Mouse (Mus musculus) midbrain, embryonic 16.5 days (tissue): Measurements from ENCODE around the gene Foxl1. TPM values are rescaled to one million over a fixed set of nuclear protein-coding genes. Genes with fewer than 3 reads are reported as not detected.

ENCODE experiments used
- ATAC-seq: fragments of 200-750 bp; cut with Nextera tagmentation; 2 replicates; pipeline ENCODE4 v1.8.0; 2017; ENCODE audit warnings: moderate TSS enrichment
- H3K27ac ChIP-seq: fragments of 300-500 bp; sonication (generic); 2 replicates; pipeline ENCODE4 v1.5.1; 2014; ENCODE audit warnings: mild to moderate bottlenecking, low read length, mixed read lengths
- H3K27me3 ChIP-seq: fragments of 300-500 bp; sonication (generic); 2 replicates; pipeline ENCODE4 v1.6.1; 2014; ENCODE audit warnings: low read depth, low read length, mixed read lengths; ENCODE audit not compliant: control insufficient read depth, insufficient read depth
- H3K36me3 ChIP-seq: fragments of 300-500 bp; sonication (generic); 2 replicates; pipeline ENCODE4 v1.6.1; 2014; ENCODE audit warnings: mild to moderate bottlenecking, low read length, moderate library complexity, mixed read lengths; ENCODE audit not compliant: control insufficient read depth, insufficient read depth
- H3K4me1 ChIP-seq: fragments of 300-500 bp; sonication (generic); 2 replicates; pipeline ENCODE4 v1.6.1; 2014; ENCODE audit warnings: mild to moderate bottlenecking, low read length, mixed read lengths; ENCODE audit not compliant: control insufficient read depth, insufficient read depth
- H3K4me2 ChIP-seq: fragments of 300-500 bp; sonication (generic); 2 replicates; pipeline ENCODE4 v1.6.1; 2014; ENCODE audit warnings: mild to moderate bottlenecking, low read length, mixed read lengths
- H3K4me3 ChIP-seq: fragments of 300-500 bp; sonication (generic); 2 replicates; pipeline ENCODE4 v1.5.1; 2014; ENCODE audit warnings: low read depth, mild to moderate bottlenecking, low read length, moderate library complexity, mixed read lengths
- H3K9ac ChIP-seq: fragments of 300-500 bp; sonication (generic); 2 replicates; pipeline ENCODE4 v1.6.1; 2014; ENCODE audit warnings: low read depth, low read length, mixed read lengths
- H3K9me3 ChIP-seq: fragments of 300-500 bp; sonication (generic); replicated peaks from 2 replicates; pipeline ENCODE4 v1.6.1; 2014; ENCODE audit warnings: mild to moderate bottlenecking, low read length, mixed read lengths; ENCODE audit not compliant: control insufficient read depth, poor library complexity, severe bottlenecking
- WGBS: fragments of 180-500 bp; shearing (Covaris S2); extraction: QIAGEN DNeasy Blood & Tissue Kit; methylation state at CpG from one replicate; pipeline ENCODE4 v1.1.7; 2014; 5-methylcytosine and 5-hydroxymethylcytosine counted together
- polyA plus RNA-seq: library from polyadenylated mRNA; unstranded; fragments of >200 nt; fragmentation: Nextera tagmentation; extraction: Ambion mirVana; gene quantifications from 2 replicates; pipeline ENCODE4 v1.2.1, GENCODE M21; 2015

Gene Foxl1
- polyA plus RNA-seq: 0.06 TPM in 1 of 2 replicates, not detected in the other

DNA sequence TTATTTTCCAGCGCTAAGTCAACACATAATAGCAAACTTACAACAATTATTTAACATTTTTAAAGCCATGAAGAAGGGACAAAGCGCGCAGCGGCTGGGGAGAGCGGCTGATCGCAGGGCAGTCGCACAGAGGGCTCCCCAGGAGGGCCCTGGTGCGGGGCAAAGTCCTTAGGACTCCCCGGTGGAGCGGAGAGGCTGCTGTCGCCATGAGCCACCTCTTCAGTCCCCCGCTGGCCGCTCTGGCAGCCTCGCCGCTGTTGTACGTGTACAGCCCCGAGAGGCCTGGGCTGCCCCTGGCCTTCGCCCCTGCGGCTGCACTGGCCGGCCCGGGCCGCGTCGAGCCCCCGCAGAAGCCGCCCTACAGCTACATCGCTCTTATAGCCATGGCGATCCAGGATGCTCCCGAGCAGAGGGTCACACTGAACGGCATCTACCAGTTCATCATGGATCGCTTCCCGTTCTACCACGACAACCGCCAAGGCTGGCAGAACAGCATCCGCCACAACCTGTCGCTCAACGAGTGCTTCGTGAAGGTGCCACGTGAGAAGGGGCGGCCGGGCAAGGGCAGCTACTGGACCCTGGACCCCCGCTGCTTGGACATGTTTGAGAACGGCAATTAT is at the start of gene Foxl1:
Gene Foxl1, plus strand, starts transcription at position 185 of the 620 bp plus-strand sequence.
- no peak within 1 kb of the TSS for H3K27ac ChIP-seq
- H3K4me2 ChIP-seq: peak within 1 kb of the TSS; percentile 28; the same call in 1 of the 2 replicates
- no peak within 1 kb of the TSS for H3K9ac ChIP-seq
- H3K4me3 ChIP-seq: no peak within 1 kb of the TSS; the same call in 1 of the 2 replicates
- H3K36me3 ChIP-seq: no peaks in the 10 kb centered on the region
- no peak for ATAC-seq
- no peaks in the 10 kb centered on the region; the same call in 1 of the 2 replicates for H3K9me3 ChIP-seq
- WGBS: 1% methylated on average over 43 of the region's 43 CpGs
- H3K4me1 ChIP-seq: peaks cover 14% of the 10 kb centered on the region
- H3K27me3 ChIP-seq: peaks cover 72% of the 10 kb centered on the region

DNA sequence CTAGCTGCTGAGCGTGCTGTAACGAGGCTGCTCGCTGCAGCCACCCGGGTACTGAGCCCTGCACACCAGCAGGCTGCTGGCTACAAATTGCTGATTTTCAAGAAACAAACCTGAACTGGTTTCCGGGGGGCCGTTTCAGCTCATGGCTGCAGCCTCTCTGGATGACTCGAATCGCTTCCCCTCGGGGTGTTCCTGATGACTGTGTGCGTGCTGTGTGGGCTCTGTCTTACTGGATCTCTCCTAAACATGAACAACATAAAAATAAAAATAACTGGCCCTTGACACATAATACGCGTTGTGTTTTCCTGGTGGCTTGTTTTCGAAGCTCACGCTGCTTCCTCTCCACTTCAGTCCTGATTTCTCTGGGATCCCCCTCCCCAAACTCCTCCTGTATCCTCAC is 49.0 kb upstream of the Foxl1 start:
- H3K4me3 ChIP-seq: no peak overlapping the region
- H3K36me3 ChIP-seq: no peaks in the 10 kb centered on the region
- no peak overlapping the region for H3K4me2 ChIP-seq
- H3K9ac ChIP-seq: no peak overlapping the region
- H3K27ac ChIP-seq: no peak overlapping the region
- no peak for ATAC-seq
- H3K9me3 ChIP-seq: no peaks in the 10 kb centered on the region
- H3K27me3 ChIP-seq: peaks cover 66% of the 10 kb centered on the region
- WGBS: 3% methylated on average over 14 of the region's 14 CpGs
- peaks cover 10% of the 10 kb centered on the region for H3K4me1 ChIP-seq

DNA sequence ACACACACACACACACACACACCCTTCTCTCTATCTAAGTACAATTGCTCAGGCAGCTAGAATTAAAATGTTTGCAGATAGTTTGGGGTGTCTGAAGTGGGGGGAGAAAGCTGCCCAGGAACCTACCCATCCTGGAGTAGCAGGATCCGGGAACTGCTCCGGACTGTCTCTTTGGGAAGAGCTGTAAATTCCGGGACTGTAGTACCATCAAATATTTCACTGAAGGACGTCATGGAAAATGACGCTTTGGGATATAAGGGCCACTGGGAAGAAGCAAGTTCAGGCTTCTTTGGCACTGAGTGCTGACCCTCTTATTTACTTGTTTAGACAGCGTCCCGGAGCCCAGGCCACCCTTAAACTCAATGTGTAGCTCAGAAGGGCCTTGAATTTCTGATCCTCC is 48.5 kb upstream of the Foxl1 start:
- Histone ChIP-seq H3K36me3 (no peaks in the 10 kb centered on the region), H3K27me3 (peaks cover 66% of the 10 kb centered on the region), H3K9ac (no peak overlapping the region), H3K27ac (no peak overlapping the region), H3K4me2 (no peak overlapping the region), H3K4me3 (no peak overlapping the region), H3K9me3 (no peaks in the 10 kb centered on the region), H3K4me1 (peaks cover 15% of the 10 kb centered on the region)
- 3% methylated on average over 7 of the region's 7 CpGs for WGBS
- ATAC-seq: no peak

DNA sequence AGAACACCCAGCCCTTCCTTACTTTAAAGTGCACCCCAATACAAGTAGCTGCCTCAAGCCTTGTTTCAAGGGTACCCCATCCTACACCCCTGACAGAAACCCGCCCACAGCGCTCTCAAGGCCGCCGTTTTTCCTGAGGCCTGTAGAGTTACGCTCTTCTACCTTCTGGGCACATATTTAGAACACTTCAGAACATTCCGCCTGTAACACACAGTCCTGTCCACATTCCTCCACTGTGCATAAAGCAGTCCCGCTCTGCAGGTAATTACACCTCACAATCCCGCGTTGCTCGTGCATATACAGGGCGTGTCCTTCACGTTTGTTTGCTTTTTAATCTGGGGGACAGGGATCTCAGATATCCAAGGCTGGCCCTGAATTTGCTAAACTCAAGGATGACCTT is 47.8 kb upstream of the Foxl1 start:
- H3K27ac ChIP-seq: no peak overlapping the region
- ATAC-seq: no peak
- H3K27me3 ChIP-seq: peaks cover 70% of the 10 kb centered on the region
- H3K9ac ChIP-seq: no peak overlapping the region
- H3K9me3 ChIP-seq: no peaks in the 10 kb centered on the region
- H3K4me2 ChIP-seq: no peak overlapping the region
- 2% methylated on average over 12 of the region's 12 CpGs for WGBS
- H3K4me1 ChIP-seq: peaks cover 18% of the 10 kb centered on the region
- H3K36me3 ChIP-seq: no peaks in the 10 kb centered on the region
- H3K4me3 ChIP-seq: no peak overlapping the region

DNA sequence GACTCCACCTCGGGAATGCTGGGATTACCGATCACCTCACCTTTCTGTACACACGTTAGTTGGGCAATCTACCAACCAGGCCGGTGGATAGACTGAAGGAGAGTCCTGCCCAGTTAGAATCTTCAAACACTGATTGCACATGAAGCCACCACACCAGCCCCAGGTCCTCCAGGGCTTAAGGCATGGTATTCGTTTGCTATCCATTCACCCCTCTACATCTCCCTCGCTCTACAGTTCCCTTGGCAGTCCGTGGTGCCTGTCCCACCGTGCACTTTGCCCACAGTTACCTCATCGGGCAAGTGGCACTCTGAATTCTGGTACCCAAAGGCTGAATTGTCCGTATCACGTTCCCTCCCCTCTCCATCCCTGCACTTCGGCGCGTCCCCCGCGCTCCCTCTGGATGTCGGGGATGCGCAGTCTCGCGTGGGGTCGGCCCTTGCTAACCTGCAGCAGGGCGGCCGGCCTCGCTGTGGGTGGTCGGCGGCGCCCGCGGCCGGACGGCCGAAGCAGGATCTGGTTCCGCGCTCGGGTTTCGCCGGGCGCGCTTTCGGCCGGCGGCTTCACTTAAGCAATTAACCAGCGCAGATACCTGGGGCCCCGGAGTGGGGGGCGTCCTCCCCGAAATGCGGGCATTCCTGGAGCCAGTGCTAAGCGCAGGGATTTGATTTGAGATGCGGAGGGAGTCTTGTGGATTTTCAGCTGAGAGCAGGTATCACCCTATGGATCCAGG is 47.2 kb upstream of the Foxl1 start:
- WGBS: under 1% methylated on average over 49 of the region's 49 CpGs
- Histone ChIP-seq H3K36me3 (no peaks in the 10 kb centered on the region), H3K4me1 (peaks cover 18% of the 10 kb centered on the region)

DNA sequence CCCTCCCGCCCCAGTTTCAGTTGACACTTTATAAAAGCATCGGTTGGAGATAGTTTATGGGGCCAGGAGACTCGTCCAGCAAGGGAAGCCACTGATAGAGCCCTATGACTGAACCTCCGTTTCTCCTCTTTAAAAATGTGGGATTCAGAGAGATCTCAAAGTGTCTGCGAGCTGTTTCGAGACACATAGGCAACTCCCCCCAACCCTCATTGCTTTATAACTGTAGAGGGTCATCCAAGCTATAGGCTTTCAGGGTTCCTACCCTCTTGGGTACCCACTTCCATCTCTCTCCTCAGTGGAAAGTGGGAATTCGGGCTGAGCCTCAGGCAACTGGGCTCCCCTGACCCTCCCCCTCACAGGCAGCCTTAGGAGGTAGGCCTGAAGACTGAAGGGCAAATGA is 46.3 kb upstream of the Foxl1 start:
- WGBS: under 1% methylated on average over 7 of the region's 7 CpGs
- Histone ChIP-seq H3K27ac (no peak overlapping the region), H3K4me3 (no peak overlapping the region), H3K36me3 (no peaks in the 10 kb centered on the region), H3K9ac (no peak overlapping the region), H3K27me3 (peaks cover 79% of the 10 kb centered on the region), H3K4me2 (no peak overlapping the region), H3K9me3 (no peaks in the 10 kb centered on the region), H3K4me1 (peaks cover 18% of the 10 kb centered on the region)
- ATAC-seq: no peak

More for the DNA sequence above, 47.2 kb upstream of the Foxl1 start:
- Histone ChIP-seq H3K27me3 (peaks cover 76% of the 10 kb centered on the region), H3K4me3 (no peak overlapping the region), H3K4me2 (no peak overlapping the region), H3K27ac (no peak overlapping the region), H3K9ac (no peak overlapping the region), H3K9me3 (no peaks in the 10 kb centered on the region)
- ATAC-seq: no peak

DNA sequence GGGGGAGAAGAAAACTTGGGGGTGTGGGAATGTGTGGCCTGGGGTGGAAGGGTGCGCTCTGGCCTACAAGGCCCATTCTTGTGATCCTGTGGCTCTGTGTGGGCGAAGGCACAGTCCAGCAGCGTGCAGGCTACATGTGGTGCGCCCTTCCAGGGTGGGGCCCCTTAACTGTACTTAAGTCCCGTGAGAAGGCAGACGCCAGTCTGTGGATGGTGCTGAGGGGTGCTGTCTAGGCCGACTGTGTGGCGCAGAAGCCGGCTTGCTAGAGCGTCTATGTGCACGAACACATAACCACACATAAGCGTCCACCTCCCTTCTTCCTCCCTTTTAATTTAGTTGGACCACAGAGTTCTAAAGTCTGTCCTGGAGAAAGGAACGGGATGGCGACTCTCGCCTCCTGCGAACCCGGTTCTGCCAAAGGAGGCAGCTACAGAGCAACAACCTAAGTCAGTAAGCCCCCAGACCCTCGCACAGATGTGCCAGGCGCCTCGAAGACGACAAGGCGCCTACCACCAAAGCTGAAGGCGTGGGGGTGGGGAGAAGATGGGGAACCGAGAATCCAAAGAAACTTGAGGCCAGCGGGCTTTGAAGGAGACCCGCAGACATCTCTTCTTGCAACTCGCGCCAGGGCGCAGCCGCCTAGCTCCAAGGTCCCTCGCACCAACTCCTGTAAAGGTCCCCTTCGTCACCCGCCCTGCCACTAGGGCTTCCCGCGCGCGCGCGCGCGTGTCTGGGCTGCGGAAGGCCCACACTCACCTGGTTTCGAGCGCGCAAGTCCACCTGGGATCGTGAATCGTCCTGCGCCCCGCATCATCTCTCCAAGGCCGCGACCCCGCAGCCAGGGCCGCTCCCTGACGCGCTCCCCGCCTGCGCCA is 45.3 kb upstream of the Foxl1 start:
- no peak overlapping the region for H3K27ac ChIP-seq

DNA sequence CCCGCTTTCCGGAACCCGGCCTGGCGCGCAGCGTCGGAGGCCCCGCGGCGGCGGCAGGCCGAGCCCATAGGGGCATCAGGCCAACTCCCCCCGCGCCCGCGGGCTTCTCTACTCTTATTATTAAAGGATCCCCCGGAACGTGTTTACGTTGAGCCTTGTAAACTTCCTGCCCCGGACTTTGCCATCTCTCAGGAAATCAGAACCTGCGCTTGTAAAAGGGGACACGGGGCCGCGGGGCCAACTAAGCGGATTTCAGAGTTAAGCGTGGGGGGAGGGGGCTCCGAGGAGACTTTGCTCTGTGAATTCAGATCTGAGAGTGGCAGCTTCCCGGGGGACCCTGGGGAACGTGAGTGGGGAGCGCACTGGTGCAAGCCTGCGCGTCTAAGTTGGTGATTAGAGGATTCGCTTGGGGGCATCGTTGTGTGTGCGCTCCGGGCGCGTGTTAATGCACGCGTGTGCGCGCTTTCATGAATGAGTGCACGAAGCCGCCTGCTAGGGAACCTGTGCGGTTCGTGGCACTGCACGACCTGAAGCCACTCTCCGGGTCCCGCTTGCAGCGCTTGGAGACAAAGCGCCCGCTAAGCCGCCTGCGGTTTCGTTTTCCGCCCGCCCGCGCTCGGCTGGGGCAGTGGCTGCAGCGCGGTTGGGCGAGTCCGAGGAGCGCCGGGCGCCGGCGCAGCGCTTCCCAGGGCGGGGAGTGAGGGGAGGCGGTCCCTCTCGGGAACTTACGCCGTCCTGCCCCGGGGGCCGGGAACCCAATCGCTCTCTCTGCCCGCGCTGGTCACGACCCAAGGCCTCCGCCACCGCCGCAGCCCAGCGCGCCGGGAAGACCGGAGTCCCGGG is 44.4 kb upstream of the Foxl1 start:
- ATAC-seq: no peak
- peaks cover 18% of the 10 kb centered on the region for H3K4me1 ChIP-seq
- no peak overlapping the region for H3K9ac ChIP-seq
- no peaks in the 10 kb centered on the region for H3K36me3 ChIP-seq
- H3K4me3 ChIP-seq: peak overlapping the region; percentile 34
- H3K27ac ChIP-seq: no peak overlapping the region
- H3K9me3 ChIP-seq: no peaks in the 10 kb centered on the region
- WGBS: under 1% methylated on average over 88 of the region's 89 CpGs
- peaks cover 67% of the 10 kb centered on the region for H3K27me3 ChIP-seq
- H3K4me2 ChIP-seq: peak overlapping the region; percentile 64

More for the DNA sequence above, 45.3 kb upstream of the Foxl1 start:
- under 1% methylated on average over 57 of the region's 57 CpGs for WGBS
- Histone ChIP-seq H3K4me3 (peak overlapping the region; percentile 34; the same call in 1 of the 2 replicates), H3K27me3 (peaks cover 75% of the 10 kb centered on the region), H3K4me1 (peaks cover 18% of the 10 kb centered on the region), H3K4me2 (peak overlapping the region; percentile 64; the same call in 1 of the 2 replicates), H3K36me3 (no peaks in the 10 kb centered on the region), H3K9ac (no peak overlapping the region), H3K9me3 (no peaks in the 10 kb centered on the region)
- no peak for ATAC-seq
